16 mouse cellular contexts compared by ENCODE assay signal in the genomic region with DNA sequence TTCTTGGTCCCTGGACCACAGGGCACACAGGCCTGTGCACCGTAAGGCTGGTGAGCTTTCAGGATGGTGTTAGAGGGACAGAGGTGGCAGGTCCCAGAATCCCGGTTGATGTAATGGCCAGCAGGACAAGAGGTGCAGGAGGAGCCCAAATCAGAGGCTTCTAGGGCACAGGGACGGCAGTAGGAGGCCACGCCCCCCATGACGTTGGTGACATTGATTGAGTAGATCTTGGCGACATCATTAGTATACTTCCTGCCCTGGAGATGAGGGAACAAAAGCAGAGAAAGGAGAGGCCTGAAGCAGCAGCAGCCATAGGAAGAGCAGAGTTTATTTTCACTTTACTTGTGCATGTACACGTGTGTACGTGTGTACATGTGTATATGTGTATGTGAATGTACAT. TPM values are rescaled to one million over a fixed set of nuclear protein-coding genes. Genes with fewer than 3 reads are reported as not detected.
A peak's percentile ranks its signal among the peaks of the same experiment; 100 is the strongest.
DNase-seq lines count a peak whose midpoint lies in the region; ATAC-seq and TF ChIP-seq lines count a peak whose summit lies in the region.
"Had no signal": no experiment of that assay in that cellular context is flagged by ENCODE, and none has a peak within 500 bp of the region (broad histone marks: within the 10 kb centered on the region; RNA-seq: fewer than 3 reads in every experiment).

No protein-coding gene starts in this region.

- peak; percentile 32 for DNase-seq in kidney, postnatal 0 days (ENCODE audit: low spot score)
- no peak for DNase-seq in kidney, adult 18-20 months
- peak; percentile 68 for DNase-seq in 416B (ENCODE audit: low read depth)
- DNase-seq in lung, postnatal 10 days = peak; percentile 54
- no peak for DNase-seq in left cerebral cortex, postnatal 14 days (ENCODE audit: low spot score in 2 of 2)
- DNase-seq in left cerebral cortex, postnatal 4 days = no peak
- DNase-seq: adrenal gland, adult 2 months; cerebellum, adult 11 months; gastrocnemius, postnatal 36 days; kidney, postnatal 14 days; thymus, postnatal 14 days had no signal

- no peaks in the 10 kb centered on the region for H3K36me3 ChIP-seq in kidney, postnatal 0 days (ENCODE audit: insufficient read depth, low read length)
- H3K36me3 ChIP-seq: lung, embryonic 15.5 days had no signal

- TF ChIP-seq CTCF in kidney, postnatal 0 days (IDR thresholded peaks at IDR 0.05; ENCODE audit: low read depth) = no peak

- 55% methylated on average over 8 of the region's 8 CpGs for WGBS in kidney, postnatal 0 days

- intact Hi-C loops in left cerebral cortex, postnatal 14 days (cut with DNase I) = no loop called here
- intact Hi-C loops in left cerebral cortex, postnatal 4 days (cut with DNase I) = no loop called here

- H3K27ac ChIP-seq in kidney, postnatal 0 days = no peak overlapping the region
- H3K27ac ChIP-seq: forebrain, embryonic 13.5 days; left cerebral cortex, adult 2 months; lung, embryonic 15.5 days had no signal

- H3K4me3 ChIP-seq in kidney, postnatal 0 days (replicated peaks; ENCODE audit: low read depth, low read length) = no peak overlapping the region
- H3K4me3 ChIP-seq: forebrain, embryonic 13.5 days; left cerebral cortex, adult 2 months; lung, embryonic 15.5 days; myocyte had no signal

- no peaks in the 10 kb centered on the region for H3K4me1 ChIP-seq in kidney, postnatal 0 days (replicated peaks; ENCODE audit: insufficient read depth, low read length)
- H3K4me1 ChIP-seq: forebrain, embryonic 13.5 days; lung, embryonic 15.5 days had no signal

- no peak overlapping the region for H3K9ac ChIP-seq in kidney, postnatal 0 days (ENCODE audit: low read depth, low read length)
- H3K9ac ChIP-seq: forebrain, embryonic 13.5 days; lung, embryonic 15.5 days had no signal

- H3K27me3 ChIP-seq in kidney, postnatal 0 days (ENCODE audit: insufficient read depth, low read length) = no peaks in the 10 kb centered on the region
- H3K27me3 ChIP-seq: forebrain, embryonic 13.5 days; lung, embryonic 15.5 days had no signal

- no peaks in the 10 kb centered on the region for H3K9me3 ChIP-seq in kidney, postnatal 0 days (replicated peaks; ENCODE audit: low read length)
- H3K9me3 ChIP-seq: forebrain, embryonic 13.5 days; lung, embryonic 15.5 days had no signal

- no peak overlapping the region for H3K4me2 ChIP-seq in kidney, postnatal 0 days (ENCODE audit: low read length)
- H3K4me2 ChIP-seq: forebrain, embryonic 13.5 days; lung, embryonic 15.5 days had no signal

- no peak; the same call in 1 of the 2 replicates for ATAC-seq in kidney, postnatal 0 days (replicated peaks; ENCODE audit: low FRiP score, low read depth)
- peak; percentile 46; the same call in 1 of the 2 replicates for ATAC-seq in common myeloid progenitor, adult 5-6 weeks (replicated peaks; ENCODE audit: low read depth, poor library complexity, severe bottlenecking)
- ATAC-seq: forebrain, embryonic 13.5 days had no signal

RNA-seq across cellular contexts. Expression of gene Sars, which starts 22.8 kb away (rescaled TPM):
- 118 and 135 TPM in 2 replicates for polyA plus RNA-seq in kidney, postnatal 0 days (2015; fragmentation: Nextera tagmentation; extraction: Ambion mirVana)
- 291 and 329 TPM in 2 replicates for total RNA-seq in common myeloid progenitor, adult 5-6 weeks (2017)
- 100 to 1,000 TPM; 198 to 206 TPM for total RNA-seq in left cerebral cortex, postnatal 14 days (2021)
- 100 to 1,000 TPM; 194 to 199 TPM for total RNA-seq in left cerebral cortex, postnatal 4 days (2021)

RNA-seq across cellular contexts. Expression of gene Celsr2, which starts 52.4 kb away (rescaled TPM):
- polyA plus RNA-seq in kidney, postnatal 0 days (2015; fragmentation: Nextera tagmentation; extraction: Ambion mirVana) = 15.1 and 16.9 TPM in 2 replicates
- total RNA-seq in common myeloid progenitor, adult 5-6 weeks (2017) = 0.24 and 2.7 TPM in 2 replicates
- total RNA-seq in left cerebral cortex, postnatal 14 days (2021) = 100 to 1,000 TPM; 182 to 194 TPM
- 100 to 1,000 TPM; 136 to 149 TPM for total RNA-seq in left cerebral cortex, postnatal 4 days (2021)
- polyA plus RNA-seq: myocyte had no signal

Comparison
In these comparisons a context has a peak if more than half of its experiments do, and no peak if none do; other contexts are left out.
1. DNase-seq: peak in kidney, postnatal 0 days (single experiment), 416B (single experiment) and lung, postnatal 10 days (single experiment); none in kidney, adult 18-20 months (single experiment), left cerebral cortex, postnatal 14 days (0 of 2) and left cerebral cortex, postnatal 4 days (single experiment).
2. RNA of gene Celsr2, which starts 52.4 kb away (total RNA-seq): 182 to 194 TPM in left cerebral cortex, postnatal 14 days and 136 to 149 TPM in left cerebral cortex, postnatal 4 days; 0.24 to 2.7 TPM in common myeloid progenitor, adult 5-6 weeks; every median in the first group is over 10 times any median in the second.